Mouse (Mus musculus) spleen, postnatal 0 days (tissue): ENCODE data around the gene 1700008P02Rik. TPM values are rescaled to one million over a fixed set of nuclear protein-coding genes. Genes with fewer than 3 reads are reported as not detected.

ENCODE experiments used
- polyA plus RNA-seq: library from polyadenylated mRNA; unstranded; fragments of >200 nt; fragmentation: Nextera tagmentation; extraction: Ambion mirVana; gene quantifications from 2 replicates; pipeline ENCODE4 v1.2.1, GENCODE M21; 2015

Gene 1700008P02Rik
- polyA plus RNA-seq, result not detected in 2 replicates

GRCm38 (mm10) chr3:6620343-6620742, at the start of gene 1700008P02Rik:
Gene 1700008P02Rik, minus strand, starts transcription at chr3:6620443.

